Mouse (Mus musculus): Measurements from ENCODE around the gene Gnptab. TPM values are rescaled to one million over a fixed set of nuclear protein-coding genes. Genes with fewer than 3 reads are reported as not detected.

Gnptab gene
- polyA plus RNA-seq, 1 experiment from 2014 or later, result 13.1 TPM

GRCm38 (mm10) chr10:88380430-88381060, 1.6 kb downstream of the Gnptab start:
- H3K4me2 ChIP-seq (replicated peaks), result peak overlapping the region; percentile 82
- no peaks in the 10 kb centered on the region; the same call in 1 of the 2 replicates for H3K27me3 ChIP-seq
- no peak overlapping the region for H3K27ac ChIP-seq
- 38% methylated on average over 14 of the region's 14 CpGs for WGBS
- H3K4me3 ChIP-seq, result peak overlapping the region; percentile 78
- ATAC-seq (ENCODE audit: insufficient number of reproducible peaks, insufficient read depth, low FRiP score, low TSS enrichment), result no peak
- H3K9ac ChIP-seq, result 0 out of 2 replicates have a peak overlapping the region, but pooled peaks have one; percentile 77
- H3K4me1 ChIP-seq, result peaks cover 9% of the 10 kb centered on the region; the same call in 1 of the 2 replicates
- H3K9me3 ChIP-seq, result no peaks in the 10 kb centered on the region
- no peaks in the 10 kb centered on the region for H3K36me3 ChIP-seq

GRCm38 (mm10) chr10:88381286-88381685, 2.4 kb downstream of the Gnptab start:
- no peak overlapping the region for H3K27ac ChIP-seq
- no peak overlapping the region for H3K4me3 ChIP-seq
- peaks cover 9% of the 10 kb centered on the region; the same call in 1 of the 2 replicates for H3K4me1 ChIP-seq
- ATAC-seq (ENCODE audit: insufficient number of reproducible peaks, insufficient read depth, low FRiP score, low TSS enrichment), result no peak
- H3K4me2 ChIP-seq (replicated peaks), result no peak overlapping the region
- H3K27me3 ChIP-seq, result no peaks in the 10 kb centered on the region; the same call in 1 of the 2 replicates
- WGBS, result 77% methylated on average over 4 of the region's 4 CpGs
- no peak overlapping the region for H3K9ac ChIP-seq
- no peaks in the 10 kb centered on the region for H3K36me3 ChIP-seq
- no peaks in the 10 kb centered on the region for H3K9me3 ChIP-seq

GRCm38 (mm10) chr10:88382009-88382408, 3.1 kb downstream of the Gnptab start:
- WGBS, result 60% methylated on average over 6 of the region's 6 CpGs
- H3K9ac ChIP-seq, result no peak overlapping the region
- no peak overlapping the region for H3K4me3 ChIP-seq
- H3K9me3 ChIP-seq, result no peaks in the 10 kb centered on the region
- H3K27me3 ChIP-seq, result no peaks in the 10 kb centered on the region; the same call in 1 of the 2 replicates
- peaks cover 9% of the 10 kb centered on the region; the same call in 1 of the 2 replicates for H3K4me1 ChIP-seq
- no peak for ATAC-seq (ENCODE audit: insufficient number of reproducible peaks, insufficient read depth, low FRiP score, low TSS enrichment)
- no peak overlapping the region for H3K27ac ChIP-seq
- no peak overlapping the region for H3K4me2 ChIP-seq (replicated peaks)
- H3K36me3 ChIP-seq, result no peaks in the 10 kb centered on the region

GRCm38 (mm10) chr10:88383479-88383878, 4.5 kb downstream of the Gnptab start:
- WGBS, result 58% methylated on average over 4 of the region's 4 CpGs
- Histone ChIP-seq H3K4me1 (peaks cover 9% of the 10 kb centered on the region; the same call in 1 of the 2 replicates), H3K9ac (no peak overlapping the region), H3K4me2 (replicated peaks) (no peak overlapping the region), H3K27me3 (no peaks in the 10 kb centered on the region; the same call in 1 of the 2 replicates), H3K36me3 (no peaks in the 10 kb centered on the region), H3K4me3 (no peak overlapping the region), H3K9me3 (no peaks in the 10 kb centered on the region), H3K27ac (no peak overlapping the region)
- ATAC-seq (ENCODE audit: insufficient number of reproducible peaks, insufficient read depth, low FRiP score, low TSS enrichment), result no peak

GRCm38 (mm10) chr10:88384081-88384480, 5.1 kb downstream of the Gnptab start:
- Histone ChIP-seq H3K9ac (no peak overlapping the region), H3K27ac (no peak overlapping the region), H3K4me1 (peaks cover 9% of the 10 kb centered on the region; the same call in 1 of the 2 replicates), H3K4me3 (no peak overlapping the region), H3K9me3 (no peaks in the 10 kb centered on the region), H3K4me2 (replicated peaks) (no peak overlapping the region), H3K27me3 (no peaks in the 10 kb centered on the region; the same call in 1 of the 2 replicates), H3K36me3 (no peaks in the 10 kb centered on the region)
- ATAC-seq (ENCODE audit: insufficient number of reproducible peaks, insufficient read depth, low FRiP score, low TSS enrichment), result no peak
- 61% methylated on average over 5 of the region's 5 CpGs for WGBS

GRCm38 (mm10) chr10:88385290-88385689, 6.4 kb downstream of the Gnptab start:
- 92% methylated on average over 11 of the region's 11 CpGs for WGBS
- no peak for ATAC-seq (ENCODE audit: insufficient number of reproducible peaks, insufficient read depth, low FRiP score, low TSS enrichment)
- H3K4me1 ChIP-seq, result peaks cover 14% of the 10 kb centered on the region

GRCm38 (mm10) chr10:88385758-88386157, 6.8 kb downstream of the Gnptab start:
- no peak overlapping the region for H3K4me2 ChIP-seq (replicated peaks)
- no peaks in the 10 kb centered on the region for H3K9me3 ChIP-seq
- no peak overlapping the region for H3K27ac ChIP-seq
- ATAC-seq (ENCODE audit: insufficient number of reproducible peaks, insufficient read depth, low FRiP score, low TSS enrichment), result no peak
- no peaks in the 10 kb centered on the region; the same call in 1 of the 2 replicates for H3K27me3 ChIP-seq
- no peak overlapping the region for H3K4me3 ChIP-seq
- 75% methylated on average over 6 of the region's 6 CpGs for WGBS
- no peaks in the 10 kb centered on the region for H3K36me3 ChIP-seq
- H3K4me1 ChIP-seq, result peaks cover 14% of the 10 kb centered on the region
- H3K9ac ChIP-seq, result no peak overlapping the region

More at GRCm38 (mm10) chr10:88385290-88385689, 6.4 kb downstream of the Gnptab start:
- Histone ChIP-seq H3K9ac (no peak overlapping the region), H3K36me3 (no peaks in the 10 kb centered on the region), H3K4me3 (no peak overlapping the region), H3K4me2 (replicated peaks) (no peak overlapping the region), H3K27ac (no peak overlapping the region), H3K9me3 (no peaks in the 10 kb centered on the region), H3K27me3 (no peaks in the 10 kb centered on the region; the same call in 1 of the 2 replicates)

GRCm38 (mm10) chr10:88386251-88386650, 7.3 kb downstream of the Gnptab start:
- Histone ChIP-seq H3K27me3 (no peaks in the 10 kb centered on the region; the same call in 1 of the 2 replicates), H3K4me1 (peaks cover 13% of the 10 kb centered on the region), H3K27ac (no peak overlapping the region), H3K4me2 (replicated peaks) (no peak overlapping the region), H3K4me3 (no peak overlapping the region), H3K9ac (no peak overlapping the region), H3K36me3 (no peaks in the 10 kb centered on the region), H3K9me3 (no peaks in the 10 kb centered on the region)
- no peak for ATAC-seq (ENCODE audit: insufficient number of reproducible peaks, insufficient read depth, low FRiP score, low TSS enrichment)
- WGBS, result 59% methylated on average over 6 of the region's 6 CpGs

- H3K36me3 ChIP-seq, result no peaks in the 10 kb centered on the region
- no peaks in the 10 kb centered on the region for H3K27me3 ChIP-seq
- 54% methylated on average over 4 of the region's 4 CpGs for WGBS
- no peak overlapping the region for H3K4me3 ChIP-seq
- no peak for ATAC-seq (ENCODE audit: insufficient number of reproducible peaks, insufficient read depth, low FRiP score, low TSS enrichment)
- no peak overlapping the region for H3K27ac ChIP-seq
- no peak overlapping the region for H3K9ac ChIP-seq
- H3K4me1 ChIP-seq, result peaks cover 13% of the 10 kb centered on the region
- H3K9me3 ChIP-seq, result no peaks in the 10 kb centered on the region
- H3K4me2 ChIP-seq (replicated peaks), result no peak overlapping the region
Observed at GRCm38 (mm10) chr10:88389576-88389975, 10.6 kb downstream of the Gnptab start.

GRCm38 (mm10) chr10:88390096-88390790, 11.3 kb downstream of the Gnptab start:
- Histone ChIP-seq H3K27me3 (no peaks in the 10 kb centered on the region), H3K4me3 (no peak overlapping the region), H3K9me3 (no peaks in the 10 kb centered on the region), H3K27ac (no peak overlapping the region), H3K4me1 (peaks cover 13% of the 10 kb centered on the region), H3K4me2 (replicated peaks) (no peak overlapping the region), H3K36me3 (no peaks in the 10 kb centered on the region), H3K9ac (no peak overlapping the region)
- 36% methylated on average over 10 of the region's 10 CpGs for WGBS
- peak; percentile 67; the same call in 1 of the 2 replicates for ATAC-seq (ENCODE audit: insufficient number of reproducible peaks, insufficient read depth, low FRiP score, low TSS enrichment)

GRCm38 (mm10) chr10:88391495-88391894, 12.6 kb downstream of the Gnptab start:
- 89% methylated on average over 9 of the region's 9 CpGs for WGBS
- Histone ChIP-seq H3K4me1 (peaks cover 13% of the 10 kb centered on the region), H3K4me3 (no peak overlapping the region), H3K9ac (no peak overlapping the region), H3K27ac (no peak overlapping the region), H3K36me3 (no peaks in the 10 kb centered on the region), H3K4me2 (replicated peaks) (no peak overlapping the region), H3K27me3 (no peaks in the 10 kb centered on the region), H3K9me3 (no peaks in the 10 kb centered on the region)
- no peak for ATAC-seq (ENCODE audit: insufficient number of reproducible peaks, insufficient read depth, low FRiP score, low TSS enrichment)
